Mouse (Mus musculus): Measurements from ENCODE around the gene Ccm2l. TPM values are rescaled to one million over a fixed set of nuclear protein-coding genes. Genes with fewer than 3 reads are reported as not detected.

Gene Ccm2l
- polyA plus RNA-seq, 1 experiment = 8.3 TPM

GRCm38 (mm10) chr2:153131019-153131418, 65.3 kb downstream of the Ccm2l start:
- DNase-seq (ENCODE audit: low read depth) = no peak
- no peak for TF ChIP-seq POLR2A (IDR thresholded peaks at IDR 0.05; ENCODE audit: borderline replicate concordance, extremely low read depth, insufficient read depth, insufficient read length, poor library complexity, severe bottlenecking)
- peak; percentile 52 for TF ChIP-seq CTCF (IDR thresholded peaks at IDR 0.05; ENCODE audit: borderline replicate concordance, extremely low read depth, insufficient read depth, insufficient read length)

Other genes starting within 250 kb of the Ccm2l start
- 116 and 129 TPM in 2 replicates for gene Bcl2l1, start 234.2 kb upstream of the Ccm2l start, polyA plus RNA-seq (2012; rRNA removed)
- 20.8 and 28.8 TPM in 2 replicates for gene Tpx2, start 218.0 kb upstream of the Ccm2l start, polyA plus RNA-seq (2012; rRNA removed)
- gene Mylk2, start 154.6 kb upstream of the Ccm2l start, polyA plus RNA-seq (2012; rRNA removed) = not detected in 2 replicates
- gene Foxs1, start 132.7 kb upstream of the Ccm2l start, polyA plus RNA-seq (2012; rRNA removed) = 4.6 and 5.4 TPM in 2 replicates
- gene Dusp15, start 114.3 kb upstream of the Ccm2l start, polyA plus RNA-seq (2012; rRNA removed) = 20.6 and 23.9 TPM in 2 replicates
- 4.5 and 5.8 TPM in 2 replicates for gene Ttll9, start 103.5 kb upstream of the Ccm2l start, polyA plus RNA-seq (2012; rRNA removed)
- 121 and 131 TPM in 2 replicates for gene Pdrg1, start 50.5 kb upstream of the Ccm2l start, polyA plus RNA-seq (2012; rRNA removed)
- 12.0 and 18.3 TPM in 2 replicates for gene Xkr7, start 34.1 kb upstream of the Ccm2l start, polyA plus RNA-seq (2012; rRNA removed)
- gene Hck, start 42.5 kb downstream of the Ccm2l start, polyA plus RNA-seq (2012; rRNA removed) = 1.6 and 2.3 TPM in 2 replicates
- 52.8 and 67.5 TPM in 2 replicates for gene Tm9sf4, start 95.3 kb downstream of the Ccm2l start, polyA plus RNA-seq (2012; rRNA removed)
- gene Tspyl3, start 159.5 kb downstream of the Ccm2l start, polyA plus RNA-seq (2012; rRNA removed) = 32.2 and 33.5 TPM in 2 replicates
- gene Plagl2, start 175.5 kb downstream of the Ccm2l start, polyA plus RNA-seq (2012; rRNA removed) = 8.7 and 14.5 TPM in 2 replicates
- gene Pofut1, start 175.6 kb downstream of the Ccm2l start, polyA plus RNA-seq (2012; rRNA removed) = 26.4 and 27.1 TPM in 2 replicates
- 28.0 and 35.8 TPM in 2 replicates for gene Kif3b, start 225.5 kb downstream of the Ccm2l start, polyA plus RNA-seq (2012; rRNA removed)

Measured in brain, embryonic 14.5 days (tissue).